Mouse (Mus musculus) heart, adult 2 months (tissue): ENCODE measurements around the gene Itfg2.

Experiments
- CTCF ChIP-seq: fragments of 200-600 bp; IDR thresholded peaks from 2 replicates; pipeline ENCODE4 v1.8.1; 2022; ENCODE audit warnings: antibody characterized with exemption, mild to moderate bottlenecking, moderate library complexity
- EP300 ChIP-seq: fragments of 200-500 bp; IDR thresholded peaks from 2 replicates; pipeline ENCODE4 v1.6.1; 2011; ENCODE audit warnings: low read depth, low read length, control low read depth; ENCODE audit not compliant: insufficient read depth
- POLR2A ChIP-seq: fragments of 200-500 bp; IDR thresholded peaks from 2 replicates; pipeline ENCODE4 v1.6.1; 2011; ENCODE audit warnings: mild to moderate bottlenecking, low read depth, low read length, control low read depth; ENCODE audit not compliant: insufficient read depth

DNA sequence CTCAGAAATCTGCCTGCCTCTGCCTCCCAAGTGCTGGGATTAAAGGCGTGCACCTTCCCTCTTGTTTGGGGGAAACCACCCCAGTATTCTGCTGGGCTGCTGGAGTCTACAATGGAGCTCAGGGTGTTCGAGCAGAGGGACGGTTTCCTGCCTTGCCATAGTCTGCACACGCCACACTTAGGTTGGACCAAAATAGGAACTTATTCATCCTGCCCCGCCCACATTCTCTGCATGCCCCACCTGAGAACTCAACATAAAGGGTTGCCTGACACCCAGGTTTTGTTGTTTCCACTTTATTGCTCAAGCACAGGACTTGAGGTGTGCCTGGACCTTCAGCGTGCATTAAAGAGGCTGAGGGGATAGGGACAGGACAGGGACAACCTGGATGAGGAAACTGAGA lies 5.1 kb upstream of the Itfg2 start:
- TF ChIP-seq EP300: no peak
- no peak for TF ChIP-seq CTCF
- no peak for TF ChIP-seq POLR2A
